Mouse (Mus musculus) T-cell, adult 2 months (primary cell): ENCODE results near the gene Olfr613.
"Not testable (repeated sequence)": the region's sequence is repeated elsewhere in the genome, so short reads cannot be mapped to it uniquely, and the experiment has no call there.

ENCODE experiments used
- DNase-seq: peaks from one replicate; pipeline ENCODE4 v3.0.0; 2022; ENCODE audit warnings: low spot score

Gene Olfr613

DNA sequence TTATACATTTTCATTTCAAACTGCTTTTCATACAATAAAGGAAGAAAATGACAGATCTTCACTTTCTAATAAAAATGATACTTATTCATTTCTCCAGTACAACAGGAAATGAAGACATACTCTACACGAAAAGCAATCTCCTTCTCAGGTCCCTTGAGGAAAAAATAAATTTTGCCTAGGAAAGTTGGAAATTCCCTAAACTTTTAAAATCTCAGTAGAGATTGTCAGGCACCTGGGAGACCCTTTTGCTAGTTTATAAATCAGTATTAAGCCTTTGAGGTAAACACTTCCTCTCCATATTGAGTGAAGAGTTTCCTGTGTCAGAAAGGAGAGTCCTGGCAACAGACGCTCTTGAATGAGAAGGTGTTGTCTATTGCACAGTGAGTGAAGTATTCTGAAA lies at the start of gene Olfr613:
Olfr613 (plus strand) TSS at position 301 of the 400 bp plus-strand sequence.
- DNase-seq: no peak

DNA sequence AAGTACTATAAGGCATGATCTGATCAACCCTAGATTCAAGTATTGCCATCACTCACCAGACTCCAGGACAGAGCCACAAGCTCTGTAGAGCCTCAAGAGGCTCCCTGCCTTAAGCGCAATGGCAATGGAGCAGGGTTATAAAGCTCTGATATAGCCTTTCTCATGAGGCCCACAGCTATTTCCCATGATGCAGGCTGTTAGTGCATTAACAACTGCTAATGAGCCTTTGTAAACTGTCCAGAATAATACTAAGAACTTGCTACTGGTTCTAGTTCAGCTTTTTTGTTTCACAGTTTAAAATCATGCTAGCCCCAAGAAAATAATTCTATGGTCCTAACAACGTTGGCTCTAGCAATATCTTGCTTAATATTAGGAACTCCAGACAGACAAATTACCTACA lies 35.9 kb upstream of the Olfr613 start, which contains the start of gene Olfr610:
Olfr610 (minus strand) TSS at position 101 of the 400 bp plus-strand sequence.
- DNase-seq: no peak

DNA sequence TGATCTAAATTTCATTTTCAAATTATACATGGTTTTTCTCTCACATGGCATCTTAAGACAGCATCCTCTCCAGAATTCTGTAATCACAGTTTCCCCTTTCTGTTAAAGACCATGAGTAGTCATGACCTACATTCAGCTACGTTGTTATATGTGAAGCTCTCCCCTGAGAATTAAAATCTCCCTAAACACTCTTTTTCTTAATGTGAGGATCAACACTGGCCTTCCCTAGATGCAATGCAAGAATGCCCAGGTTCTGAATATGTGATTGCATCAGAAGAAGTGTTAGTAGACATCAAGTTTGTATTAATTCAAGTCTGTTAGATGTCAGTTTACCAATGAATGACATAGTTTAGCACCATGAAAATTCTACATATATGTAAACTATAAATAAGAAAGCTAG lies 27.1 kb upstream of the Olfr613 start, which contains the start of gene Olfr611:
Olfr611 (minus strand) TSS at position 101 of the 400 bp plus-strand sequence.
- not testable (repeated sequence) for DNase-seq

DNA sequence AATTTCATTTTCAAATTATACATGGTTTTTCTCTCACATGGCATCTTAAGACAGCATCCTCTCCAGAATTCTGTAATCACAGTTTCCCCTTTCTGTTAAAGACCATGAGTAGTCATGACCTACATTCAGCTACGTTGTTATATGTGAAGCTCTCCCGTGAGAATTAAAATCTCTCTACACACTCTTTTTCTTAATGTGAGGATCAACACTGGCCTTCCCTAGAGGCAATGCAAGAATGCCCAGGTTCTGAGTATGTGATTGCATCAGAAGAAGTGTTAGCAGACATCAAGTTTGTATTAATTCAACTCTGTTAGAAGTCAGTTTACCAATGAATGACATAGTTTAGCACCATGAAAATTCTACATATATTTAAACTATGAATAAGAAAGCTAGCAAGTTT lies 5.3 kb upstream of the Olfr613 start, which contains the start of gene Olfr612:
Olfr612 (minus strand) TSS at position 101 of the 400 bp plus-strand sequence.
- DNase-seq: not testable (repeated sequence)

DNA sequence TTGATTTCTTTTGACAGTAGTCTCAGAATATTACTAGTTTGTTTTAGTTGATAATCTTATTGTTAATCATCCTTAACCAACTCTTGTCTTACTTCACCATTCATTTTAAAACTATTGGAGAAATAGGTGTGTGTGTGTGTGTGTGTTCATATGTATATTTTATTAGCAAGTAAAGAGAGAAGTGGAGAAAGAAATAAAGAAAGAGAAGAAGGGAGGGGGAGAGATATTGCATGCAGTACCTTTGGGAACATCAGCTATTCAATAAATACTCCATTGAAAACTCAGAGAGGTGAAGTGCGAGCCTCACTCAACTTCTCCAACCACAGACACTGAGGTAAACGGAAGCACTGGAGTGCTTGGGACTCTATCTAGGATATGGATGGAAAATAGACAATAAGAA lies 7.9 kb downstream of the Olfr613 start, which contains the start of gene Olfr615:
Olfr615 (plus strand) TSS at position 301 of the 400 bp plus-strand sequence.
- DNase-seq: no peak

DNA sequence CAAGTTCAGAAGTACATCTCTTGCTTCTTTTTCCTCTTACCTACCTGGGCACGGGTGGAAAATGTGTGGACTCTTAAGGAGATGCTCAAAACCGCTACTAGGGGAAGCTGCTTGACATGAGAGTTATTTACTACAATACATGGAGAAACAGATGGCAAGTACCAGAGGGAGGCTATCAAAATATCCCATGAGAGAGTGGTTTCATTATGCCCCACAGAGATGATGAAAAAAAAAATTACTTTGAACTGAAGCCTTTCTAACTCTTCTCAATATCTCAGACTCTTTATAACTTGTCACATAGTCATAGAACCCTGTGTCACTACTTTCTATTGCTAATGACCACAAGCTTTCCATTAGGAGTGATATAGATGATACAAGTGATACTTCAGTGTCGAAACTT lies 21.2 kb downstream of the Olfr613 start, which contains the start of gene Olfr616:
Olfr616 (minus strand) TSS at position 101 of the 400 bp plus-strand sequence.
- no peak for DNase-seq

DNA sequence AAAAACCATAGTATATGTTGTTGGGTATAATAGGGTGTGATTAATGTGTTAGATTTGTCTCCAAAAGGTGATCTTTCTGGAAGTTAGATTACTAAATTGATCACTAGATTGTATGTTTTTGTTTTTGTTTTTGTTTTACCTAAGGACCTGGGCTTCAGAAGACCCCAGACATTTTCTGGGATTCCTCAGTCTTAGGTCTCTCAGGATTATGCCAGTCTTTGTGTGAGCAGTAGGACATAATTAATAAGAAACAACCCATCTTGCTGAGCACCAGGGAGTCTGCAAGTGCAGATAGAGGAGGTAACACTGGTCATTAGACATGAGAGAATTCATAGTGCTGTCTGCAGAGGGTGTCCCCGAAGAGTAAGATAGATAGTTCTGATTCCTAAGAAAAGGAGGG lies 24.9 kb downstream of the Olfr613 start, which contains the start of gene Olfr617:
Olfr617 (plus strand) TSS at position 301 of the 400 bp plus-strand sequence.
- DNase-seq: no peak

DNA sequence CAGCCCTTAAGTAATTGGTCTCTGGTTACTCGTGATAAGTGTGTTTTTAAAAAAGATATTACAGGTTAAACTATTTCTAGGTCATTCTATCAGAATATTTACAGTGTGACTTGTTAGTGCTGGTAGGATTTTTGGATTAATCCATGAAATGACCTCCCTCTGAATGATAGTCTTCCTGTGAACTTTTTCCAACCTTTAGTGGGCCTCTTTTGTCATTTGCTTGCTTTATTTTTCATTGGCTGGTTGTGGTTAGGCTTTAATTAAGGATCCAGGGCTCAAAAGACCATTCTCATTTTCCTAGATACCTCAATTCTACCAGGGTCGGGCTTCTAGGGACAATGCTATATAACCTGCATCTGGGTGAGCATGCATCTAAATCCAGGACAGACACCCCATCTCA lies 41.9 kb downstream of the Olfr613 start, which contains the start of gene Olfr618:
Olfr618 (plus strand) TSS at position 301 of the 400 bp plus-strand sequence.
- no peak for DNase-seq

DNA sequence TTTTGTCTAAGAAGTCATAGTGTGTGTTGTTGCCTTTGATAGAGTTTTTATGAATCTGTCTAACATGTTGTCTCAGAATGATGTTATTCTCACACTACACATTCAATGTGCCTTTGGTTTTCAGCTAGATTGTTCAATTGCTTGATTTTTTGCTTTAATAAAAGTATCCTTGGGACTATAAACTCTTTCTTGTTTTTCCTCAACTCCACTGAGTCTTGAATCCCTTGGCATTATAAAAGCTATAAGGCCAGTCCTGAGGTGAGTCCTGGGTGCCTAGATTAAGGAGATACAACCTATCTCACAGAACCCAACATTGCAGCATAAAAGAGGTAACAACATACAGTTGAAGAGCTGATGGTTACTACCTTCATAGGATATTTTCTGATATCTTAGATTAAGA lies 52.4 kb downstream of the Olfr613 start, which contains the start of gene Olfr619:
Olfr619 (plus strand) TSS at position 301 of the 400 bp plus-strand sequence.
- DNase-seq: no peak
